Mouse (Mus musculus): ENCODE results near the gene Zg16. TPM values are rescaled to one million over a fixed set of nuclear protein-coding genes. Genes with fewer than 3 reads are reported as not detected.
A peak's percentile ranks its signal among the peaks of the same experiment; 100 is the strongest.
"Not testable (repeated sequence)": the region's sequence is repeated elsewhere in the genome, so short reads cannot be mapped to it uniquely, and the experiment has no call there.

Gene Zg16
- polyA plus RNA-seq, 1 experiment from 2014 or later: not detected

DNA sequence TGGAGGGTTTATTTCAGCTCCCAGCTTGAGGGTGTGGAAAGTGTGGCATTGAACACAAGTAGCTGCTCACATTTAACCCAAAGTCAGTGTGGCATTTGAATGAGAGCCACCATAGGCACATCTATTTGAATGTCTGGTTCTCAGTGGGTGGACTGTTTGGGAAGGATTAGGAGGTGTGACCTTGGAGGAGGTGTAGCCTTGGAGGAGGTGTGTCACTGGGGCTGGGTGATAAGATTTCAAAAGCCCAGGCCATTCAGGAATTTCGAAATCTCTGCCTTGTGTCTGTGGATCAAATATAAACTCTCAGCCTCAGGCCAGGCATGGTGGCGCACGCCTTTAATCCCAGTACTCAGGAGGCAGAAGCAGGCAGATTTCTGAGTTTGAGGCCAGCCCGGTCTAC, 11.8 kb upstream of the Zg16 start:
- H3K27me3 ChIP-seq: no peaks in the 10 kb centered on the region
- H3K9ac ChIP-seq: no peak overlapping the region
- H3K36me3 ChIP-seq: no peaks in the 10 kb centered on the region
- H3K9me3 ChIP-seq: no peaks in the 10 kb centered on the region
- ATAC-seq (ENCODE audit: low FRiP score, low read depth): no peak
- WGBS: 91% methylated on average over 4 of the region's 4 CpGs
- no peak overlapping the region for H3K4me2 ChIP-seq
- H3K4me1 ChIP-seq (replicated peaks): peaks cover under 1% of the 10 kb centered on the region; the same call in 1 of the 2 replicates
- H3K4me3 ChIP-seq: no peak overlapping the region
- no peak overlapping the region for H3K27ac ChIP-seq (replicated peaks)

DNA sequence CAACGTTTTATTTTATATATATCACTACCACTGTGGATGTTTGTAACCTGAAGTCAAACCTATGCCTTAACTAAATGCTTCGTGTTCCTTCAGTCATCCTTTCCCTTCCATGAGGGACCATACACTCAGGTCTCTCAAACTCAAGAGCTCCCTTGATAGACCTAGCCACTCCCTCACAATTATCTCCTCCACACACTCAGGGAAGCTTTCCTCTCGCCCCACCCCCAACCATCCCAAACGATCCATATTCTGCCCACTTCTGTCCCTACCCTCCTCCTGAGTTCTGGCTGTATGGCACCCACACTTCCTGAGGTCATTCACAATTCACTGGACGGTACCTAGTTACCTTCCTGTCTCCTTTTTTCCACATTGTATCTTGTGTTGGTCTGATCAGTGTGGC, 11.4 kb upstream of the Zg16 start:
- Histone ChIP-seq H3K4me2 (no peak overlapping the region), H3K9ac (no peak overlapping the region), H3K27ac (replicated peaks) (no peak overlapping the region), H3K4me3 (no peak overlapping the region), H3K9me3 (no peaks in the 10 kb centered on the region), H3K4me1 (replicated peaks) (no peaks in the 10 kb centered on the region), H3K36me3 (no peaks in the 10 kb centered on the region), H3K27me3 (no peaks in the 10 kb centered on the region)
- no peak for ATAC-seq (ENCODE audit: low FRiP score, low read depth)
- WGBS: 87% methylated on average over 5 of the region's 5 CpGs

GRCm38 (mm10) chr7:127096456-127096855, 9.3 kb upstream of the Zg16 start:
- H3K4me3 ChIP-seq: no peak overlapping the region
- H3K4me1 ChIP-seq (replicated peaks): no peaks in the 10 kb centered on the region
- no peak for ATAC-seq (ENCODE audit: low FRiP score, low read depth)
- no peak overlapping the region for H3K9ac ChIP-seq
- no peak overlapping the region for H3K4me2 ChIP-seq
- H3K27me3 ChIP-seq: no peaks in the 10 kb centered on the region
- no peak overlapping the region for H3K27ac ChIP-seq (replicated peaks)
- H3K36me3 ChIP-seq: no peaks in the 10 kb centered on the region
- 83% methylated on average over 7 of the region's 7 CpGs for WGBS
- no peaks in the 10 kb centered on the region for H3K9me3 ChIP-seq

DNA sequence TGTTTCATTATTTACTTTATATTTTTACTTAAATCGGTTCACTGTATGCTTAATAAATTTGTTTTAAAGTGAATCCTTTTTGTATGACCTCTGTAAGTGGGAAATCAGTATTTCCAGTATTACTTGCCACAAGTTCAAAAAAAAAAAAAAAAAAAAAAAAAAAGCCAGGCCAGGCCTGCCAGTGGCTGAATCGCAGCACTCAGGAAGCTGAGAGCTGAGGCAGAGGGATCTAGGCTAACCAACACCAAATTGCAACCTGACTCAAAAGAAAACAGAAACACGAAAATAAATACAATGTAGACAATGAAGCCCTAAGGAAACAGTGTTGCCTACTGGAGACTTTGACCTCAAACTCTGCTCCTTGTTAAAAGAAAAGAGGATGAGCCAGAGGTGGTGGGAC, 6.8 kb upstream of the Zg16 start:
- Histone ChIP-seq H3K4me2 (no peak overlapping the region), H3K4me3 (no peak overlapping the region), H3K36me3 (no peaks in the 10 kb centered on the region), H3K27me3 (no peaks in the 10 kb centered on the region), H3K9me3 (no peaks in the 10 kb centered on the region), H3K27ac (replicated peaks) (no peak overlapping the region), H3K4me1 (replicated peaks) (peaks cover 3% of the 10 kb centered on the region; the same call in 1 of the 2 replicates), H3K9ac (no peak overlapping the region)
- no peak for ATAC-seq (ENCODE audit: low FRiP score, low read depth)
- WGBS: 87% methylated on average over 3 of the region's 3 CpGs

GRCm38 (mm10) chr7:127091114-127091896, 4.2 kb upstream of the Zg16 start, which contains the start of gene AI467606:
AI467606 (plus strand) TSS chr7:127091359.
- 72% methylated on average over 16 of the region's 16 CpGs for WGBS
- 0 out of 2 replicates have a peak within 1 kb of the TSS, but pooled peaks have one; percentile 9 for H3K4me2 ChIP-seq

DNA sequence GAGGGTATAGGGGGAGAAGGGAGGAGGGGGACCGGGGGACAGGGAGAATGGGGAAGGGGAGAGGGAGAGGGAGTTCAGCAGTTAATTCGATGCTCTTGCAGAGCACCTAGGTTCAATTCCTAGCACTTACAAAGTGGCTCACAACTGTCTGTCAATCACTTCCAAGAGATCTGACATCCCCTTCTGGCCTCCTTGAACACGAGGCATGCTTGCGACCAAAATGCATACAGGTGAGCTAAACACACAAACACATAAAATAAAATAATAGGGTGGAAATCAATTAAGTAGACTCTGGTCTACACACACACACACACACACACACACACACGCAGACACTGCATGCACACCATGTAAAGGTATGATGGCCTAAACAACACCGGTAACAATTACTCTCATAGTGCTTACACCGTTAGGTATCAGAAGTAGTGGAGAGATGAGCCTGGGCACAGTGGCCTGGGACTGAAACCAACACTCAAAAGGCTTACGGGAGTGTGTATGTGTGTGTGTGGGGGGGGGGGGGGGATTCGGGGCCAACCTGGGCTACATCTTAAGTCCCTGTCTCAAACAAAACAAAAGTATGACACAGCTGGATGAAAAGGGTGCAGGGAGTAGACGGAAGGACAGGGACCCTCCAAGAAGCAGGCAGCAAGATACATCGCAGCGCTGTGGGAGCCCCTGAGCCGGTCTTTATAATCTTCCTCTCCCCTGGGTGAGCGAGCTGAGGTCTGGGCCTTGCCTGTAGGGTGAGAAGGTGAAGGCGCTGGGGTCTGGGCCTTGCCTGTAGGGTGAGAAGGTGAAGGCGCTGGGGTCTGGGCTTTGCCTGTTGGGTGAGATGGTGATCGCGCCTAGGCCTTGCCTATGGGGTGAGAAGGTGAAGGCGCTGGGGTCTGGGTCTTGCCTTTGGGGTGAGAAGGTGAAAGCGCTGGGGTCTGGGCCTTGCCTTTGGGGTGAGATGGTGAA, 3.3 kb upstream of the Zg16 start:
- H3K9ac ChIP-seq: no peak overlapping the region
- H3K4me3 ChIP-seq: no peak overlapping the region
- peaks cover 4% of the 10 kb centered on the region; the same call in 1 of the 2 replicates for H3K4me1 ChIP-seq (replicated peaks)
- no peak overlapping the region for H3K4me2 ChIP-seq
- no peak overlapping the region for H3K27ac ChIP-seq (replicated peaks)
- no peaks in the 10 kb centered on the region for H3K27me3 ChIP-seq
- H3K36me3 ChIP-seq: no peaks in the 10 kb centered on the region
- H3K9me3 ChIP-seq: no peaks in the 10 kb centered on the region
- WGBS: 87% methylated on average over 20 of the region's 20 CpGs
- ATAC-seq (ENCODE audit: low FRiP score, low read depth): no peak

More at GRCm38 (mm10) chr7:127091114-127091896, 4.2 kb upstream of the Zg16 start, which contains the start of gene AI467606:
- H3K27ac ChIP-seq (replicated peaks): no peak within 1 kb of the TSS
- H3K27me3 ChIP-seq: no peaks in the 10 kb centered on the region
- no peak for ATAC-seq (ENCODE audit: low FRiP score, low read depth)
- H3K9me3 ChIP-seq: no peaks in the 10 kb centered on the region
- no peak within 1 kb of the TSS for H3K4me3 ChIP-seq
- H3K36me3 ChIP-seq: no peaks in the 10 kb centered on the region
- H3K9ac ChIP-seq: no peak within 1 kb of the TSS
- peaks cover 4% of the 10 kb centered on the region; the same call in 1 of the 2 replicates for H3K4me1 ChIP-seq (replicated peaks)

GRCm38 (mm10) chr7:127088901-127089845, 2.0 kb upstream of the Zg16 start:
- peak overlapping the region; percentile 15 for H3K4me3 ChIP-seq
- no peaks in the 10 kb centered on the region for H3K9me3 ChIP-seq
- no peak overlapping the region for H3K27ac ChIP-seq (replicated peaks)
- 25% methylated on average over 27 of the region's 27 CpGs for WGBS
- H3K4me1 ChIP-seq (replicated peaks): peaks cover 4% of the 10 kb centered on the region; the same call in 1 of the 2 replicates
- H3K4me2 ChIP-seq: peak overlapping the region; percentile 56
- no peak overlapping the region for H3K9ac ChIP-seq
- no peaks in the 10 kb centered on the region for H3K36me3 ChIP-seq
- no peak for ATAC-seq (ENCODE audit: low FRiP score, low read depth)
- no peaks in the 10 kb centered on the region for H3K27me3 ChIP-seq

- no peak overlapping the region for H3K4me3 ChIP-seq
- no peaks in the 10 kb centered on the region for H3K36me3 ChIP-seq
- no peaks in the 10 kb centered on the region for H3K9me3 ChIP-seq
- H3K4me2 ChIP-seq: no peak overlapping the region
- no peaks in the 10 kb centered on the region for H3K27me3 ChIP-seq
- no peak for ATAC-seq (ENCODE audit: low FRiP score, low read depth)
- H3K27ac ChIP-seq (replicated peaks): no peak overlapping the region
- no peak overlapping the region for H3K9ac ChIP-seq
- H3K4me1 ChIP-seq (replicated peaks): peaks cover 4% of the 10 kb centered on the region; the same call in 1 of the 2 replicates
- WGBS: 92% methylated on average over 3 of the region's 3 CpGs
These were observed 955 bp upstream of the Zg16 start for GRCm38 (mm10) chr7:127088083-127088482.

- ATAC-seq (ENCODE audit: low FRiP score, low read depth); H3K9me3 ChIP-seq; H3K4me1 ChIP-seq (replicated peaks); H3K36me3 ChIP-seq; H3K4me3 ChIP-seq; H3K9ac ChIP-seq; H3K27me3 ChIP-seq; H3K4me2 ChIP-seq; H3K27ac ChIP-seq (replicated peaks): not testable (repeated sequence)
- WGBS: 61% methylated on average over 6 of the region's 6 CpGs
These were observed 1.4 kb downstream of the Zg16 start for GRCm38 (mm10) chr7:127085751-127086150.

DNA sequence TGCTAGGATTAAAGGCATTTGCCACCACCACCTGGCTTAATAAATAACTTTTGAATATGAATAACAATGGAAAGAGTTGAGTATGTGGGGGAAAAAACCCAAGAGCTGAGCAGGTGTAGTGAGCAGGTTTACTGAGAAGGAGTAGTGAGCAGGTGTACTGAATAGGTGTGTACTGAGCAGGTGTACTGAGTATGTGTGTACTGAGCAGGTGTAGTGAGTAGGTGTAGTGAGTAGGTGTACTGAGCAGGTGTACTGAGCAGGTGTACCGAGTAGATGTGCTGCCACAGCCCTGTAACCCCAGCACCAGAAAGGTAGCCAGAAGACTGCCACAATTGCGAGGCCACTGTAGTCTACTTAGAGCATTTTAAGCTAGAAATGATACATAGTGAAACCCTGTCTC, 2.3 kb downstream of the Zg16 start:
- no peaks in the 10 kb centered on the region for H3K27me3 ChIP-seq
- no peak overlapping the region for H3K9ac ChIP-seq
- peaks cover 4% of the 10 kb centered on the region; the same call in 1 of the 2 replicates for H3K4me1 ChIP-seq (replicated peaks)
- no peaks in the 10 kb centered on the region for H3K9me3 ChIP-seq
- no peak for ATAC-seq (ENCODE audit: low FRiP score, low read depth)
- H3K36me3 ChIP-seq: no peaks in the 10 kb centered on the region
- H3K4me2 ChIP-seq: no peak overlapping the region
- 75% methylated on average over 2 of the region's 2 CpGs for WGBS
- H3K27ac ChIP-seq (replicated peaks): no peak overlapping the region
- no peak overlapping the region for H3K4me3 ChIP-seq

DNA sequence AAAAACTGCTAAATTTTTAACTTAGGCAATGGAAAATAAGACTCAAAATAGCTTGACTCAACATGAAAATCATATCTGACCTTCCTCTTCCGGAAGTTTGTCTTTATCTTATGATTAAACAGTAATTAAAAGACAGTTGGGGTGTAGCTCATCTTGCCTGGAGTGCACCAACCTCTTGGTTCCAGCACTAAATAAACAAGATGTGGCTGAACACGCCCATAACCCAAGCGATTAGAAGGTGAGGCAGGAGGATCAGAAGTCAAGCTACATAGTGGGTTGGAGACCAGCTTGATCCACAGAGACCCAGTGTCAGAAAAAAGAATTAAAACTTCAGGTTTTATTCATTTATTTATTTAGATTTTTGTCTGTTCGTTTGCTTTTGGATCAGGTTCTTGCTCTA, 3.4 kb downstream of the Zg16 start:
- H3K9ac ChIP-seq: no peak overlapping the region
- ATAC-seq (ENCODE audit: low FRiP score, low read depth): no peak
- no peaks in the 10 kb centered on the region for H3K9me3 ChIP-seq
- 87% methylated on average over 4 of the region's 4 CpGs for WGBS
- no peaks in the 10 kb centered on the region for H3K4me1 ChIP-seq (replicated peaks)
- no peak overlapping the region for H3K4me3 ChIP-seq
- H3K27me3 ChIP-seq: no peaks in the 10 kb centered on the region
- H3K36me3 ChIP-seq: no peaks in the 10 kb centered on the region
- no peak overlapping the region for H3K27ac ChIP-seq (replicated peaks)
- H3K4me2 ChIP-seq: no peak overlapping the region
